Mouse (Mus musculus): ENCODE measurements around the gene Tas2r106.

The Tas2r106 gene
- long read RNA-seq, experiment 1: 0 reads
- long read RNA-seq, experiment 2: 0 reads

DNA sequence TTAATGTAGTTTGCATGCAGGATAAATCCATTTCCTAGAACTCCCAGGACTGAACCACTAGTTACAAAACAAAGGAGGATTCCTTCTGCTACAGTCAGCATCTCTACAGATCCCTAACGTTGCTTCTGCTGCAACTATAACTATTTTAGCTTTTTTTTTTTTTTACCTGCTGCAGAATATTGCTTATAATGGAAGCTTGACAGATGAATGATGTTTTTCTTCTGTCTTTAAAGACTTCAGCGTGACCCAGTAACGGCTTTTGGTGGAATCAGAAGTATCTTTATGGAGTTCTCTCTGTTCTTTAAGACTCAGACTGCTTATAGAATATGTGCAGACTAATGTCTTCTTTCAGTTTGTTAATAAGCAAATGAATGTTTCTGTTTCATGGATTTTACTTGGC, at the start of gene Tas2r106:
Gene Tas2r106 (minus strand): TSS at position 101 of the 400 bp plus-strand sequence.
- intact Hi-C loops (cut with DNase I): no loop called here

DNA sequence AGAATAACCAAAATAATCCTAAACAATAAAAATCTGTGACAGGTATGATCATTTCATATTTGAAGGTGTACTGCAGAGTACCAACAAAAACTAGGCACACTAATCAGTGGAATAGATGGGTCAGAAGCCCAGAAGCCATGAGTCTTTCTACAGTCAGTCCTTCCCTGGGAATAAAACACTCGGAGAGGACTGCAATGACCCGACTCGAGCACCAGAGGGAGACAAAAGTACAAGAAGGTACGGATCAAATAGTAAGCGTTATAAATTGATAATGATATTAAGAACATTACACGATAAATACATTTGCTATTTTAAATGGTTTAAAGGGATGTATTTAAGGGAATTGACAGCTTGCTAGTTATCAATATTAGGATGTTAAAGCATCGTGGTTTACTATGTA, 34.1 kb upstream of the Tas2r106 start:
- intact Hi-C loops (cut with DNase I): loop anchor here (5.0 kb wide), 1 partner anchor 179 kb away; no protein-coding TSS in a partner anchor

DNA sequence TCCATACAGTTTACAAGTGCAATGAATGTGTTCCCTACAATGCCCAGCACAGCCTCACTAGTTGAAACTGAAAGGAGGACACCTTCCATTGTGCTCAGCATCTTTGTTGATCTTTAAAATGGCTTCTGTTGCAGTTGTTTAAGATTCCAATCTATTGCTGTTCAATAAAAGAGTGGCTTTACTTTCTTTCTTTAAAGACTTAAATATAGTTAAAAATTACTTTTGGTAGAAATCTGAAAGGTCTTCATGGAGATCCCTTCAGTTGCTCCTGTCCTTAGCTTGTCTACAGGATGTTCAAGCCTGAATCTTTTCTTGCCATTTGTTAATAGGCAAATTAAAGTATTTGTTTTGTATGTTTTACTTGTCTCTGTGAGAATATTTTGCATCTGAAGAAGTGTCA, 11.3 kb upstream of the Tas2r106 start, which contains the start of gene Tas2r114:
Gene Tas2r114 (minus strand): TSS at position 101 of the 400 bp plus-strand sequence.
- intact Hi-C loops (cut with DNase I): no loop called here

DNA sequence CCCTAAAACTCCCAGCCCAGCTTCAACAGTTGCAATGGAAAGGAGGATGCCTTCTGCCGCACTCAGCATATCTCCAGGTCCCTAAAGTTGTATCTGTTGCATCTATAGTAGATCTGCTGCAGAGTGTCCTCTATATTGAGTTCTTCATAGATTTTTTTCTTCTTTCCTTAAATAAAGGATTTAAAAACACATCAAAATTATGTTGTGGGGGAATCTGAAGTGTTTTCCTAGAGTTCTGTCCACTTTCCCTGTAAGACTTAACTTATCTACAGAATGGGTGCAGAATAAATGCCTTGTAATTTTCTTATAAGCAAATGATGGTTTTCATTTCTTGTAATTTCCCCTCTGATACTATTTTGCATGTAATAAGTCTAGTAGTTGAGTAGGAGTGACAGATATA, 8.7 kb upstream of the Tas2r106 start, which contains the start of gene Tas2r105:
Gene Tas2r105 (minus strand): TSS at position 101 of the 400 bp plus-strand sequence.
- intact Hi-C loops (cut with DNase I): no loop called here

GRCm38 (mm10) chr6:131685644-131686043, 7.0 kb upstream of the Tas2r106 start, which contains the start of gene Tas2r104:
Gene Tas2r104 (minus strand): TSS chr6:131685744.
- intact Hi-C loops (cut with DNase I): no loop called here

- intact Hi-C loops (cut with DNase I): no loop called here
Observed at GRCm38 (mm10) chr6:131660049-131660448, 18.6 kb downstream of the Tas2r106 start, which contains the start of gene Tas2r107. Gene Tas2r107 (minus strand): TSS chr6:131660149.

DNA sequence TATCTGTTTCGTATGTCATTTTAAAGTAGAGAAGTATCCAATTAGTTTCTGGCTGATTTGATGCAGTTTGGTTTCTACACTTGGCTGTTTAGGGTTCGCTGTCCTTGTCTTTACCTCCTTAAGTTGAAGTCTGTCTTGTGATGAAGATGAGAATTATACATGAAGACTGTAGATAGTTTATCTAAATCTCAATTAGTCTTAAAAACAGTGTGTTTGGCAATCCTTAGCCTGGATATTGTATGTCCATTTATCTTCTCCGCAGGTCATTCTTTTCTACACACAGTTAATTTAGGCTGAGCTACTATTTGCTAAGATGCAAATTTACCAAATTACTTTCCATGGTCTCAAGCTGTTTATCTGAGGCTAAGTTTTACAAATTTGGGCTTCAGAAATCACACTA, 47.9 kb downstream of the Tas2r106 start, which contains the start of gene Tas2r130:
Gene Tas2r130 (minus strand): TSS at position 101 of the 400 bp plus-strand sequence.
- intact Hi-C loops (cut with DNase I): no loop called here

Measured in adrenal gland (tissue).